Mouse (Mus musculus): ENCODE data around the gene Dguok.

Gene Dguok

GRCm38 (mm10) chr6:83435174-83435573 lies 71.6 kb downstream of the Dguok start:
- DNase-seq (ENCODE audit: low read depth, low spot score): no peak

DNA sequence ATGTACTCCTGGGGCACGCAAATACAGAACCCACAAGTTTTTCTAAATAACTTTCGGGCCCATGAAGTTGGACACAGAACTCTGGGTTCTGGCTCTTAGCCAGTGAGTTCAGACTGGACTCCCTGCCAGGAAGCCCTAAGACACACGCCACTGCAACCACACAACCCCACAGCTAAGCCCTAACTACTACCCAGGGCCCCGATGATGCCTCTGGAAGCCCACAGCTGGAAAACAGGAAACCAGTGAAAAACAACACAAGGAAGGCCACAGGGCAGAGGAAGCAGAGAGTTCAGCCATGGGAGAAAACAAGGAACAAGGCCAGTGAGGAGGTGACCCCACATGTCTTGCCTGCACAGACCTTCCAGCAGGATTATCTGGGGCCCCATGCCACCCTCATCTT lies 73.2 kb downstream of the Dguok start:
- no peak for DNase-seq (ENCODE audit: low read depth, low spot score)

GRCm38 (mm10) chr6:83432966-83433365 lies 73.8 kb downstream of the Dguok start:
- no peak for DNase-seq (ENCODE audit: low read depth, low spot score)

Data from telencephalon, adult 2 months (tissue).